Mouse (Mus musculus) left cerebral cortex, postnatal 36 days (tissue): ENCODE measurements around the gene Nfasc. TPM values are rescaled to one million over a fixed set of nuclear protein-coding genes. Genes with fewer than 3 reads are reported as not detected.
A peak's percentile ranks its signal among the peaks of the same experiment; 100 is the strongest.

Experiments used
- DNase-seq, 2 experiments: peaks; one replicate each; pipeline ENCODE4 v3.0.0; 2021 to 2022; ENCODE audit warnings: low spot score in 2 of 2, mixed read lengths in 1 of 2
- intact Hi-C: fragments of 180-260 bp; cut with DNase I; formaldehyde crosslinking; loops from one replicate; pipeline ENCODE4 v1.15.1; 2025
- total RNA-seq, 2 experiments: library from RNA; stranded (reverse); gene quantifications; 2 replicates each; pipeline ENCODE4 v1.2.3; 2021

The Nfasc gene
- total RNA-seq, 2 experiments from 2014 or later, result 164 to 178 TPM

- DNase-seq, result peak; percentile 56 to 80
- intact Hi-C loops, result loop anchor here (2.0 to 10.0 kb wide), 2 partner anchors 69 to 219 kb away; partner anchors contain the start of gene Nfasc
Observed at GRCm38 (mm10) chr1:132525832-132526231, 215.8 kb downstream of the Nfasc start.

DNA sequence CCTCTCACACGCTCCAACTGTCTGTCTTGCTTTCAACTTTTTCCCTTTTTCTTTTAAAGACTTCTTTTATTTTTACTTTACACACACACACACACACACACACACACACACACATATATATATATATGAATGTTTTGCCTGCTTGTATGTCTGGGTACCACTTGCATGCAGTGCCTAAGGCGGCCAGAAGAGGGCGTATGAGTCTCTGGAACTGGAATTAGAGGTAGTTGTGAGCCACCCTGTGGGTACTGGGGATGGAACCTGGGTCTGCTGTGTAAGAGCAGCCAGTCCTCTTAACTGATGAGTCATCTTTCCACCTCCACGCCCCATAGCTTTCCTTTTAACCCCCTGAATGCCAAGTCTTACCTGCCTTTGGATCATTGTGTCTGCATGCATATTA is 217.7 kb downstream of the Nfasc start:
- DNase-seq, result no peak
- intact Hi-C loops, result loop anchor here (10.0 kb wide), 1 partner anchor 221 kb away; the partner anchor contains the start of gene Nfasc

DNA sequence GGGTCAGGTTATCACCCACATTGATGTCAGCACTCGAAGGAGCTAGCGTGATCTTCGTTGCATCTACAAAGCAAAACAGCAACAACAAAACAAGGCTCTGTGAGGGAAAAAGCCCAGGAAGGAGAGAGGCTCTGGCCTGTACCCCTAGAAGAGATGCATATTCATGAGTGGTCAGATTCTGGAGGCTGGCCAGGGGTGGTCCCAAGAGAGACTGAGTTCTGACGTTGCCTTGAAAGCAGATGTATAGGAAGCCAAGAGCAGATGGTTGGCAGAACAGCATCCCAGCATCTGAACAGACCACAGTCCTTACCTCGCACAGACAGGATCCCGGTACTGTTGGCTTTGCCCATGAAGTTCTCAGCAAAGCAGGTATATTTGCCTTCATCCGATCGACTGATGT is 218.5 kb downstream of the Nfasc start:
- intact Hi-C loops, result loop anchor here (10.0 kb wide), 1 partner anchor 222 kb away; the partner anchor contains the start of gene Nfasc
- DNase-seq, result no peak

DNA sequence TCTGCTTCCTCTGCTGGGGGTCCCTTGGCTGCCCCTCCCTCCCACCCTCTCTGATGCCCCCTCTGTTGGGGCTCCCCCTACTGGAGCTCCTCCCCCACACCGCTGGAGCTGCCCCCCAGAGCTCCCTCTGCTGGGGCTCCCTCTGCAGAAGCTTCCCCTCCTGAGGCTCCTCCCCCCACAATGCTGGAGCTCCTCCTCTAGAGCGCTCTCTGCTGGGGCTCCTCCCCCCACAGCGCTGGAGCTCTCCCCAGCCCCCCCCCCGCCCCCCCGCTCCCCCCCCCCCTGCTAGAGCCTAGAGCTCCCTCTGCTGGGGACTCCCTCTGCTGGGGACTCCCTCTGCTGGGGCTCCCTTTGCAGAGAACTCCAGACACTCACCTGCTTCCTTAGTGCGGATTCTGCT is 220.8 kb downstream of the Nfasc start:
- intact Hi-C loops, result loop anchor here (10.0 kb wide), 1 partner anchor 224 kb away; the partner anchor contains the start of gene Nfasc
- no peak for DNase-seq

- intact Hi-C loops, result loop anchor here (10.0 kb wide), 1 partner anchor 225 kb away; the partner anchor contains the start of gene Nfasc
Observed at GRCm38 (mm10) chr1:132519734-132520133, 221.9 kb downstream of the Nfasc start.

DNA sequence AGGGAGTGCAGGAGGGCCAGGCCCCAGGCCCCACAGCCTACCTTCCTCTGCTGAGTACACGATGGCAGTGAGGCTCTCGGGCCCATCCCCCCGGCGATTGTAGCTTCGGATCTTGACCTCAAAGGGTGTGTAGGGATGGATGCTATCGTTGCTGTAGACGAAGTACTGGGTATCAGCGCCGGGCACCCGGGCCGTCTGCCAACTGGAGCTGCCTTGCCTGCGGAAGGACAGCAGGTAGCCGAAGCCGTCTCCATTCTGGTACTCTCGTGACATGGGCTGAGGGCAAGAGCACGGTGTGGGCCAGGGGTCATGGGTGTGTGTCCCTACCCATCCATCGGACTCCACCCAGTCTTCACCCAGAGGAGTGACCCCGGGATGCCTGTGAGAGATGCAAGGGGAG is 223.0 kb downstream of the Nfasc start:
- DNase-seq, result no peak
- intact Hi-C loops, result no loop called here

More at GRCm38 (mm10) chr1:132519734-132520133, 221.9 kb downstream of the Nfasc start:
- DNase-seq, result no peak

DNA sequence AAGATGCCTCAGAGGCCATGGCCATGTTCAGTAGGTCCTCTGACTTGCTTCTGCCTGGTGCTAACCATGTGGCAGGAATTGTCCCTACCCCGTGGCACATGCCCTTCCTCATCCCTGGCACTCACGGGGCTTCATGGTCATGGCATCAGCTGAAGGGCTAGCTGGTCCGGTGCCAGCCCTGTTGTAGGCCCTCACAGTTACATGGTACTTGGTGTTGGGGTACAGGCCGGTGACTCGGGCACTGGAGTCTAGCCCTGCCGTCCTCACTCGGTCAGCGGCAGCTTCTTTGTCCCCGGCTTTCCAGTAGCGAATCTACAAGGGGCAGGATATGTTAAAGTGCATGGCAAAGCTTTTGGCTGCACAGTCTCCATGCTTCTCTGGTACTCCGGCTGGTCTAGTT is 224.8 kb downstream of the Nfasc start:
- intact Hi-C loops, result no loop called here
- peak in 1 of 2 experiments; percentile 2 for DNase-seq

DNA sequence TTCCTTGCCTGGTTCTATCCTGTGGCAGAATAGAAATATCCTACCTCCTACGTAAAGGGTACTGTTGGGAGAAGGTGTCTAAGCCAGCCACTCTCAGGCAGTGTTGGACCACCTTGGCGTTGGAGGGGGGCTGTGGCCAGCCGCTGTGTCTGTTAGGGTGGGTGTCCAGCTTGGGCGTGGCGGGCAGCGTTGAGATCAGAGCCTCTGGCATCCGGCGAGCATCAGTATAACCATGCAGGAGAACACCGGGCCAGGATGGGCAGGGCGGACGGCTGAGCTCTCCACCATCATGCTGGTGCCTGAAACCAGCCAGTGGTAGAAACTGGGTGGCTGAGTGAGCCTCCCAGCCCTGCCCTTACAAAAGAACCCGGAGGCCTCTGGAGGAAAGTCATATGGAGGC is 226.3 kb downstream of the Nfasc start:
- DNase-seq, result peak in 1 of 2 experiments; percentile 2

More for the DNA sequence above, 226.3 kb downstream of the Nfasc start:
- intact Hi-C loops, result no loop called here

Other genes with a start within 250 kb of the Nfasc start
- gene Tmem81, start 235.6 kb downstream of the Nfasc start, total RNA-seq, result 1 to 10 TPM; 3.1 to 4.3 TPM
- 10 to 100 TPM; 81.8 to 82.9 TPM for gene Cntn2, start 198.5 kb downstream of the Nfasc start, total RNA-seq
- 100 to 1,000 TPM in 1 of 2 experiments, 10 to 100 TPM in 1; 89.3 to 105 TPM for gene Lrrn2, start 138.5 kb upstream of the Nfasc start, total RNA-seq